Mouse (Mus musculus): ENCODE measurements around the gene Gpd1l.
"Not testable (repeated sequence)": the region's sequence is repeated elsewhere in the genome, so short reads cannot be mapped to it uniquely, and the experiment has no call there.

The Gpd1l gene

DNA sequence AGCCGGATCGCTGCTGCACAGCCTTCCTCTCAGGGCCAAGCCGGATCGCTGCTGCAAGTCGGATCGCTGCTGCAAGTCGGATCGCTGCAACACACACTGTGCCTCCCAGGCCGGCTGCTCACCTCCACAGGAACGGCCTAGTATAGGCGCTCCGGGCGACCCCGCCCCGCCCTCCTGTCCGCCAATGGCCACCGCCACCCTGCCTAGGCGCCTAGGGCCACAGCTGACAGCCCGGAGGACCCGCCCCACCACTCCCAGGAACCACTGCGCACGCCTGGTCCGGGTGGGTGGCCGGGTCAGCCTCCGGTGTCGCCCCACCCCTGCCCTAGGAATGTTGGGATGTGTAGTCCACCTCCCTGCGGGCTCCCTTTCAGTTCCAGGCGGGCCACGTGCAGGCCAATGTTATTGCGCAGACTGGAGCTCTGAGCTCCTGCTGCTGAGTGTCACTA lies at the start of gene Gpd1l:
Gpd1l (minus strand) TSS at position 265 of the 449 bp plus-strand sequence.
- DNase-seq (ENCODE audit: low read depth in 2 of 2, low spot score in 2 of 2) = peak; percentile 83 to 86

DNA sequence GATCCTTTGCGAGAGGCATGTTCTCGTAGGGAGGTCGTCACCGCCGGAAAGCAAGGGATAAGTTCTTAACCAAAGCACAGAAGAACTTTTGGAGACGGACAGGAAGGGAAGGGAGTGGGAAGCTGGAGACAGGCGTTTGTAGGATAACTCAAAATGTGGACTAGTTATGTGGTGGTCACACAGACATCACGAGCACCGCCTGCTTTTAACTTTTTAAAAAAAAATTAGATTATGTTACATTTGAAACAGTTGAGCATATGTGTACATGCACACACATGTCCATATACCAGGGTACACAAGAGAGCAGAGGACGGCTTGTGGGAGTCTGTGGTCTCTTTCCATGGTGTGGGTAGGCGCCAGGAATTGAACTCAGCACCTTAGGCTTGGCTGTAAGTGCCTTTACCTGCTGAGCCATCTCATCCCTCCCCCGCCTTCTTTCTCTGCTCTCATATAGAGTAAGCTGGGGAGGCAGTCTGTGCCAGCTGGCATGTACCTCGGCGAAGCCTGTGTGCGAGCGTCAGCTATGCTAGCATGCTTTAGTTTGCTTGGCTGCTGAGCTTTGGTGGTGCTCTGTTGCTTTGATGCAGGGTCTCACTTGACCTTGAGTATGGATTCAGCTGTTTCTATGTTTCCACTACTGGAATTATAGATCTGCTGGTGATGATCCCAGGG lies 49.0 kb upstream of the Gpd1l start, which contains the start of gene Rps27rt:
Rps27rt (minus strand) TSS at position 51 of the 672 bp plus-strand sequence.
- DNase-seq (ENCODE audit: low read depth in 2 of 2, low spot score in 2 of 2) = no peak

DNA sequence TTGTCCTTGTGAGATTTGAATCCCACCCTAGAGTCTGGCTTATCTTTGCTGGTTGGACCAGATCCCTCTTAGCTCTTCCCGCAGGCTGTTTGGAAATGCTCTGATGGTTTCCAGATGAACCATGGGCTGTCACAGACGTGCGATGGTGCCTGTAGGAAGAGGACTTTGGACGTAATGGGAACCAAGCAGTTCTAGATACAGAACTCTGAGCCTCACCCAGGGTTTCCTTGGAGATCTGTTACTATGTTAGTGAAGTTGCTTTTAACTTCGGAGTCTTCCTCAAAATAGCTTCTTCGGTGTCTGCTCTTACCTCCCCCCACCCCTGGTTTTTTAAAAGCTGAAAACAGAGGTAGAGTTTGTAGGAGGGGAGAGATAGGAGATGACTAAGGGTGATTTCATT lies 46.2 kb upstream of the Gpd1l start:
- no peak for DNase-seq (ENCODE audit: low read depth in 2 of 2, low spot score in 2 of 2)

DNA sequence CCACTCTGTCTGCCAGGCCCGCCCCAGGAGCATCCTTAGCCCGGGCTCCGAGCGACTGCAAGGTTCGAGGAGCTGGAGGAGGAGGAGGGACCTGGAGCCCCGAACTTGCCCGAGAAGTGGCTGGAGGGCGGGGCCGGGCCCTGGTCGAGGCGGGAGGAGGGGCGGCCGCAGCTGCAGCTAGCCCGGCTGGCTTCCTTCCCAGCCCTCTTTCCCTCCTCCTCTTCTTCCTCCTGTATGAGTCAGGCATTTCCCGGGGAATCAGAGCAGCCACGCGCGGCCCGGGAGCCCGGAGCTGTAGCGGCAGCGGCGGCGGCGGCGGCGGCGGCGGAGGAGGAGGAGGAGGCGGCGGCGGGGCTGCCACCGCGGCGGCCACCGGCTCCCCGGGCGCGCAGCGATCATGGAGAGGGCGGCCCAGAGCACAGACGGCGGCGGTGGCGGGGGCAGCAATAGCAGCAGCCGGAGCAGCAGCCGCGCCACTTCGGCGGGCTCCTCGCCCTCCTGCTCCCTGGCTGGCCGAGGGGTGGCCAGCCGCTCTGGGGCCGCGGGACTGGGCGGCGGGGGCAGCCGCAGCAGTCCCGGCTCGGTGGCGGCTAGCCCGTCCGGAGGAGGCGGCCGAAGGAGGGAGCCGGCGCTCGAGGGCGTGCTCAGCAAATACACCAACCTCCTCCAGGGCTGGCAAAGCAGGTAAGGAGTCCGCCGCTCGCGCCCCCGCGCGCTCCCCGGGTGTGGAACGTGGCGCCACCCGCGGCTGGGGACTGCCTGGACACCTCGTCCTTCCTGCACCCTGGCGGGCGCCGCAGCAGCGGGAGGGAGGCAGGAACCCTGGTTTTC lies 44.7 kb upstream of the Gpd1l start, which contains the start of gene Osbpl10:
Osbpl10 (plus strand) TSS at position 289 of the 831 bp plus-strand sequence.
- no peak for DNase-seq (ENCODE audit: low read depth in 2 of 2, low spot score in 2 of 2)

DNA sequence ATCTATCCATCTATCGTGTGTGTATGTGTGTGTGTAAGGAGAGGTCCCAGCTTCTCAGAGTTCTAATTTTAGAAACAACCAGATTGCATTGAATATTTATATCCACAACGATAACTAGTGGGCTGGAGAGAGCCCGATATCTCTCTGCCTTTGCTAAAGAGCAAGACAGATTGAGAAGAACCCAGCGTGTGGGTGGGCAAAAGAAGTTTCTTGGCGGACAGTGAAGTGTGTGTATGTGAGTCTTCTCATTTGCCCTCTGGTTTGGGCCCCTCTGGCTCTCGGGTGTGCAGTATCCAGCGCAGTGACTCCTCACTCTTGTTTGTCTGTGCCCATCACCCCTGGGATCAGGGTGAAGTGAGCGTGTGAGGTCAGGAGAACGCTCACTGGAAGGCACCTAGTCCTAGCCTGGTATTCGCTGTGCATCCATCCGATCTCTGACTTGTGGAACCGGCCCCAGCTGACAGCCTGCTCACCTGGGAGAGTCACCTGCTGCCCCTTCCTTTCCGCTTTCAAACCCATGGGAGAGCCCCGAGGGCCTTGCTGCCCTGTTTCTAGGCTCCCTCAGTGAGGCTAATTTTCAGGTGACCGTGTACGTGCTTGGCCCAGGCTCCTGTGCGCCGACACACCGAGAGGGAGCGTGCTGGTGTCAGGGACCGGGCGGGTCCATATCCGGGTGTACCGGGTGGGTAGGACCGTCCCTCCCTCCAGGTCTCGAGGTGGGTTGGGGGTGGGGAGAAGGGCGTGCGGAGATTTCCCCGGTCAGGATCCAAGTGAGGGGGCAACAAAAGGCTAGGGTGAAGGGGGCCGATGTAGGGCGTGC lies 43.9 kb upstream of the Gpd1l start:
- no peak for DNase-seq (ENCODE audit: low read depth in 2 of 2, low spot score in 2 of 2)

DNA sequence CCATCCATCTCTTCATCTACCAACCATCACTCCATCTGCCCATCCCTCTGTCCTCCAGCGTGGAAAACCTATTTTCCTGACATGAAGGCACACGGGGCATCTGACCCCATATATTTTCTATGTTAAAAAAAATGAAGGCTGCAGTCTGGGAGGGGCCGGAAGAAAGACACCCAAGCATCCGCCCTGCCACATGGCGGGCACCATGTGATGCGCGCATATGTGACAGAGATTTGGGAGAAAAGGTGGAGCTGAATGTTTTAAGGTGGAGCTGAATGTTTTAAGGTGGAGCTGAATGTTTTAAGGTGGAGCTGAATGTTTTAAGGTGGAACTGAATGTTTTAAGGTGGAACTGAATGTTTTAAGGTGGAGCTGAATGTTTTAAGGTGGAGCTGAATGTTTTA lies 32.5 kb upstream of the Gpd1l start:
- not testable (repeated sequence) for DNase-seq (ENCODE audit: low read depth in 2 of 2, low spot score in 2 of 2)

DNA sequence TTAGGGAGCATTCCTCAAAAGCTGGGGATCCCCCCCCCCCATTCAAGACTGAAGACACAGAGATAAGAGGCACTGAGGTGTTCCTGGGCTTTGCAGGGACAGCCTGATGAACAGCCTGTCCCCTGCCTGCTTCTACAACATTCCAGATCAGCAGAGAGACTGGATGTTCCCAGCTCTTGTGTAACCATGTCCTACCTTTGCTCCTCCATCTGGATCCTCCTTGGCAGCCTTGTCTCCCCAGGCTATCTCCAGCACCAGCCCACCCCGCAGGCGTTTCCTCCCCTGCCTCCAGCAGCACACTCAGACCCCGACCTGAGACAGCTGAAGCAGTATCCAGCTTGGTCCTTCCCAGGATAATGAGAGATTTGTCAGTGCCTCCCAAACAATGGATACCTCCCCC lies 30.3 kb upstream of the Gpd1l start:
- no peak for DNase-seq (ENCODE audit: low read depth in 2 of 2, low spot score in 2 of 2)

DNA sequence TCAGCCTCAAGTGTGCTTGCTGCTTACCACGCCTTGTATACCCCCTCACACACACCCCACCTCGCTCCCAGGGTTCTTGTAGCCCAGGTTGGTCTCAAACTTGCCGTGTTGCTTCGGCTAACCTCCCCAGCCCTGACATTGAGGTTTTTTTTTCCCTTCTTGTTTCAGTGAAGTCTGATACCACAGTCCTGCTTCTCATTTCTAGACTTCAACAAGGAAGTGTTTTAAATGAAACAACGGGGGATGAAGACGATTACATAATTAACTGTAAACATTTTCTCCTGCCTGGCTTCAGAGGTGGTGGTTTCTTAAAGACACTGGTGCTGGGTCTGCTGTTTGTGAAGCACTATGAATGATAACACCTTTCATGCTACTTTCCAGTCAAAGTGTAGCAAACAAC lies 27.1 kb upstream of the Gpd1l start:
- DNase-seq (ENCODE audit: low read depth in 2 of 2, low spot score in 2 of 2) = no peak

DNA sequence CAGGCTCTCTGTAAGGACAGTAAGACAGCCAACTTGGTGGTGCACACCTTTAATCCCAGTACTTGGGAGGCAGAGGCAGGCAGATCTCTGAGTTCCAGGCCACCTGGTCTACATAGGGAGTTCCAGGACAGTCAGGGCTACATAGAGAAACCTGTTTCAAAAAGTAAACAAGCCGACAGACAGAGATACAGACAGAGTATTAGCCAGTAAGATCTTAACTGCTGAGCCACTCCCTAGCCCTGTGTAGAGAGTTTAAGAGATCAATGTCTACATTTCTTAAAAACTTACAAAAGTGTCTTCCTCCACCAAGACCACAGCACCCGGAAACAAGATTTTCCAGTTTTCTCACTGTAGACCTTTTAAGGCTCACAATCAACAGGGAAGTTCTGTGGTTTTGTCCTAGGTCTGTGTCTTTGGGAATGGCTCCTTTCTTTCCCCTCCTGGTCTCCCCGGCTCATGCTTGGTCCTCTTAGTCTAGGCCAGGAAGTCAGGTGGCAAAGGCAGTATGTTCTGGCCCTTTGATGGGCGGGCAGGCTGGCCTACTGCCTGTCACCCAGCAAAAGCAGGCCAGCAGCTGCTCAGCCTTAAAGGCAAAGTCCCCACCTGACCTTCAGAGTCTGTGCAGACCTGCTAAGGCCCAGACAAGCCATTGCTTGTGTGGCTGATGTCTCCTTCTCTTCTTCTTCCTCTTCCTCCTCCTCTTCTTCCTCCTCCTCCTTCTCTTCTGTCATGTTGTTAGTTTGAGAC lies 26.4 kb upstream of the Gpd1l start:
- DNase-seq (ENCODE audit: low read depth in 2 of 2, low spot score in 2 of 2) = no peak

DNA sequence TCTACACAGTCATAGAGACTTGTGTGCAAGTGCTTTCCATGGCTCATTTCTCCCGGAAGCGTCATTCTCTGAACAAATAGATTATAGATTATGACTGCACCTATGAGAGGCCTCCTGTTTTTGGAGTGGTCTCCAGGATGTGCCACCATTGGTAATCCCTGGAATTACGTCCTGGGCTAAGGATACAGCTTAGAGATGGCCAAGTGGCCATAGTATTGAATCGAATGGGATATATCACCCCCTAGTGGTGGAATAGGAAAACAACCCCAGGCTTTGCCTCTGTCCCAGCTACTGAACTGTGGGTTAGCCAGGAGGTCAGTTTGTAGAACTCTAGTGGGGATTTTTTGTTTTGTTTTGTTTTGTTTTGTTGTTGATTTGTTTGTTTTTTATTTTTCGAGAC lies 23.2 kb upstream of the Gpd1l start:
- DNase-seq (ENCODE audit: low read depth in 2 of 2, low spot score in 2 of 2) = peak in 1 of 2 experiments; percentile 20

DNA sequence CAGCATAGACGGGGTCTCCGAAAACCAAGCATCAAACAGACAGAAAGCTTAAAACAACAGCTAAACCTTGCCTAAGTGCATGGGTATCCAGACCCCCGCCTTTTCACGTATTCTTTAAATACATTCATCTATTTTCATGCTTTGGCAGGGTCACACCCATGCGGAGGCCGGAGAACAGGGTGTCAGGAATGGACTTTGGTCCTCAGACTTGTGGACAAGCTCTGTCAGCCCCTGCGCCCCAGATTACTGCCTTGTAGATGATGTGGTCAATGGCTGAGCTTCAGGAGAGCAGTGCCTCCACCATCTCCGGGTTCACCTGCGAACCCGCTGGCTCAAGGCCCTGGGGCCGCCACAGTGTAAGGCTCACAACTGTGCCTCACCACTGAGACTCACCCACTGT lies 21.6 kb upstream of the Gpd1l start:
- no peak for DNase-seq (ENCODE audit: low read depth in 2 of 2, low spot score in 2 of 2)

DNA sequence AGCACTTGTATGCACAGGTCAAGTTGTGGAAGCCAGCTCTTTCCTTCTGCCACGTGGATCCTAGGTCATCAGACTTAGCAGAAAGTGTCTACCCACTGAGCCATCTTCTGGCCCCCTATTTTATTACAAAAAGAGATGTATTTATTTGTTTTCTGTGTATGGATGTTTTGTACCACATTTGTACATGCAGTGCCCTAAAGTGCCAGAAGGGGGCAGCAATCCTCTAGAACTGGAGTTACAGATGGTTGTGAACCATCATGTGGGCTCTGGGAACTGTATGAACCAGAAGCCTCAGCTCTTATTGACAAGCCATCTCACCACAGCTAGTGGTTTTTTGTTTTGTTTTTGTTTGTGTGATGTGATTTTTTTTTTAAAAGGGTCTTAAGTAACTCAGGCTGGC lies 19.1 kb upstream of the Gpd1l start:
- DNase-seq (ENCODE audit: low read depth in 2 of 2, low spot score in 2 of 2) = peak; percentile 20 to 23

DNA sequence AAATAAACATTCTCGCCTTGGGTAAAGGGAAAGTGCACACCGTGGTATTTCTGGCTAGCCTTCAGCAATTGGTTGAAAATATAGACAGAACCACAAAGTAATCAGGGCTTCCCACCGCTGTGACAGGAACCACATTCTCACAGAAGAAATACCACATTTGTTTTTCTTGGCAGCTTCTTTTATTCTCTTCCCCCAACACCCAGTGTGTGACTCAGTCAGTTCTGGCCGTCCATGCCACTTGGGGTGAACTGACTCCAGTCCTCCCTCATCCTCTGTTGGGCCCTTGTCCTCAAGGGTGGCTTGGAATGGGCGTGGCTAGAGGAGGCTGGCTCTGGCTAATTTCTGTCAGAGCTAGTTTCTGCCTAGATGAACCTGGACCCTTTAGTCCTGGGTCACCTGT lies 14.6 kb upstream of the Gpd1l start:
- peak in 1 of 2 experiments; percentile 12 for DNase-seq (ENCODE audit: low read depth in 2 of 2, low spot score in 2 of 2)

DNA sequence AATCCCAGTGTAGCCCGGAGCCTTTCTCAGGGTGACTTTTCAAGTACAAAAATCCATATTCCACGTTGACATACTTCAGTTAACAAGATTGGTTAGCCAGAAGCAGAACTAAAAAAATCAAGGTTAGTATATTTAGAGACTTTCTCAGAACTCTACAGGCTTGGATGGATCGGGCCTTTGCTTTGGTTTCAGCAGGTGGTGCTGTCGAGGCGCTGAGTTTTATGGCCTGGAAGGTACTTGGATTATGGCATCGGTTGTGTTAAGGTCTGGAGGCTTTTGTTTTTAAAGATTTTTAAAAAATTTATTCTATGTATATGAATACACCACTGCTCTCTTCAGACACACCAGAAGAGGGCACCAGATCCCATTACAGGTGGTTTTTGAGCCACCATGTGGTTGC lies 11.8 kb upstream of the Gpd1l start:
- no peak for DNase-seq (ENCODE audit: low read depth in 2 of 2, low spot score in 2 of 2)

DNA sequence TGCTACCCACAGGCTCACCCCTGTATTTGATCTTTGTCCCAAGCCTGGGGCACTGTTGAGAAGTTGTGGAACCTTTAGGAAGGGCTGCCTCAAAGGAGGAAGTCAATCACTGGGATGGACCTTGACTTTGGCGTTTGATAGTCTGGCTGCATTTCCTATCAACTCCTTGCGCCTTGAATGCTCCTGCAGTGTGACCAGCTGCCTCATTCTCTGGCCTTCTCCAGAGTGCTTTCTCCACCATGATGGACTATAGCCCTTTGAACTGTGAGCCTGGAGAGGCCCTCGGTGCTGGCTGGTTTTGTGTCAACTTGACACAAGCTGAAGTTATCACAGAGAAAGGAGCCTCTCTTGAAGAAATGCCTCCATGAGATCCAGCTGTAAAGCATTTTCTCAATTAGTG lies 10.9 kb upstream of the Gpd1l start:
- no peak for DNase-seq (ENCODE audit: low read depth in 2 of 2, low spot score in 2 of 2)

DNA sequence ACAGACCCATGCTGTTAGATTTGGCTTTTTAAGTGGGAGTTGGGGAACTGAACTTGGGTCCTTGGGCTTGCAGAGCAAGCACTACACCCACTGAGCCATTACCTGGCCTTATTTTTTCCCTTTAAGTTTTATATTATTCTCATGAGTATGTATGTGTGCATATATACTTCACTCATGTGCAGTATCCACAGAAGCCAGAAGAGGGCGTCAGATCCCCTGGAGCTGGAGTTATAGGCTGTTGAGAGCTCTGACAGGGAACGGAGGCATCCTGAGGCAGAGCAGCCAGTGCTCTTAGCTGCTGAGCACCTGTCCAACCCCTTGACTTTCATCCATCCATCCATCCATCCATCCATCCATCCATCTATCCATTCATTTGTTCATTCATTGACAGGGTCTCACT lies 2.9 kb upstream of the Gpd1l start:
- no peak for DNase-seq (ENCODE audit: low read depth in 2 of 2, low spot score in 2 of 2)

DNA sequence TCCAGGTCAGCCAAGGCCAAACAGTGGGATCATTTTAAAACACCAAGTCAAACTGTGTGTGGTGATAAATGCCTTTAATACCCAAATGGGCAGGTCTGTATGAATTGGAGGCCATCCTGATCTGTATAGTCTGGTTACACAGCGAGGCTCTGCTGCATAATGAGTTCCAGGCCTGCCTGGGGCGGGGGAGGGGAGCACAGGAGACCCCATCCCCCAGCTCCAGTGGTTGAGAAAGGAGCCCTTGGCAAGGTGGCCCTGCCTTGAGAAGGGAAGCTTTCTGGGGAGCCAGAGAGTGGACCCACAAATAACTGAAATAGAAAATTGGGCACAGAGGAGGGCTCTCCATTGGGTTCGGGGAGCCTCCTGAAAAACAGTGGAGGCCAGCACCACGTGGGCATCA lies 1.5 kb upstream of the Gpd1l start:
- no peak for DNase-seq (ENCODE audit: low read depth in 2 of 2, low spot score in 2 of 2)

DNA sequence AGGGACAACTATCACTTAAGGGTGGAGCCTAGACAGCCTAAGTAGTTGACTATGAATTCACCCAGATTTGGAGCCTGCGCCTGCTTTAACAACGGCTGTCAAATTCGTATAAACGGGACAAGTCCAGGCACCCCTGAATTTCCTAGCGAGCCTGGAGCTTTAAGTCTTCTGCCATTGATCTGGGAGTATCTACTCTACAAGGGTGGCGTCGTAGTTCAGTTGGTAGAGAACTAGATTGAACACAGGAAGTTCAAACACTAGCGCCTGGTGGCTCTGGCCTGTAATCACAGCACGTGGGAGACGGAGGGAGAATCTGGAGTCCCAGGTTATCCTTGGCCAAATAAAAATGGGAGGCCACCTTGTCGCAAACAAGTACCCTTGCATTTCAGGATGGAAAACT lies 444 bp upstream of the Gpd1l start:
- DNase-seq (ENCODE audit: low read depth in 2 of 2, low spot score in 2 of 2) = peak; percentile 27 to 49

DNA sequence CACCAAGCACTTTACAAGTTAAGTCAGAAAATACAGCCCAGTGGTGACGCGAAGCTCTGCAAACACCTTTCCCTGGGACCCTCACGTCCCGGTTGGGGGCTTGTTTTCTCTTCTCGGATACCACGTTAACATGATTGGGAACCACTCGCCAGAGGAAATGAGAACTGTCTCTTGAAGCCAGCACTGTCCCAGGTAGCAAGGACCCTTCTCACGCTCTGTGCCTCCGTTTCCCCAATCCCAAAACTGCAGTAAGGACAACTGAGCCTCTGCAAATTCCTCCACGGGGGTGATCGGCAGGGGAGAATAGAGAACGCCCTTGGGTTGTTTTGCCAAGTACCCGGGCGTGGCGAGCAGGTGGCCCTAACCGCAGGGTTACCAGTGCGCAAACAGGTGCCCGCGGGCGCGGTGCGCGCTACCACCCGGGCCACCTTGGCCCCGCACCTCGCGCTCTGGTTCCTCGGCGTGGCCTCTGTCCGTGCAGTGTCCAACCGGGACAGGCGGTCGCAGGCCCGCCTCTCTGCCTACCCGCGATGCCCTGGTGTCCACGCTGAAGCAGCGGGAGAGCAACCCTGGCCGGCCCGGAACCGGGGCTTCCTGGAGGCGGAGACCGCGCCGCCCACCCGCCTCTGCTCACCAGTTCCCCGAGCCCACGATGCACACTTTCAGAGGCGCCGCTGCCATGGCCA lies 607 bp downstream of the Gpd1l start:
- DNase-seq (ENCODE audit: low read depth in 2 of 2, low spot score in 2 of 2) = no peak

DNA sequence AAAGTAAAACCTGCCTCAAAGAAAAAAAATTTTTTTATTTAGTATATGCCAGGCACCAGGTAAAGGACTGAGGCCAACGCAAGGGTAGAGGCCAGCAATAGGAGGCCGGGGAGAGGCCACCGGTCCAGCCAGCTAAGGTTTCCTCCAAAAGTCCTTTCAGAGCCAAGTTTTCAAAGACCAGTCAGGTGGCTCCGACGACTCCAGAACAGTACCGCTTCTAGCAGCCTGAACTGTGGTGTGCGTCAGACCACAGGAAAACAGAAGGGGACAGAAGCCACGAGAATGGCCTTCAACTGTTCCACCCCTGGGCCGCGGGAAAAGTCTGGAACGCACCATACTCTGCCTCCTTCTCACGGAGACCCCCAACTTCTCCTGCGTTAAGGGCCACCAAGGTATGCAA lies 1.2 kb downstream of the Gpd1l start:
- no peak for DNase-seq (ENCODE audit: low read depth in 2 of 2, low spot score in 2 of 2)
